Mouse (Mus musculus) neural tube, embryonic 11.5 days (tissue): ENCODE measurements at regions not wholly inside any gene's neighbourhood (a gene's known extent, or its start where the extent isn't known, plus 50 kb on each side); places are given as distances from the start of the nearest gene placed in this dataset.

ENCODE experiments used
- ATAC-seq: fragments of 200-750 bp; cut with Nextera tagmentation; 2 replicates; pipeline ENCODE4 v1.8.0; 2017; ENCODE audit warnings: moderate number of reproducible peaks, mild to moderate bottlenecking, moderate TSS enrichment, moderate library complexity; ENCODE audit not compliant: insufficient read depth, low FRiP score, low TSS enrichment
- DNase-seq: peaks from one replicate; pipeline ENCODE4 v3.0.0-alpha.2; 2015; ENCODE audit warnings: low spot score
- H3K27ac ChIP-seq: fragments of 300-500 bp; sonication (generic); 2 replicates; pipeline ENCODE4 v1.5.1; 2014; ENCODE audit warnings: low read depth, mild to moderate bottlenecking, low read length
- H3K27me3 ChIP-seq: fragments of 300-500 bp; sonication (generic); 2 replicates; pipeline ENCODE4 v1.6.1; 2014; ENCODE audit warnings: mild to moderate bottlenecking, low read length, mixed read lengths; ENCODE audit not compliant: control insufficient read depth, insufficient read depth
- H3K36me3 ChIP-seq: fragments of 300-500 bp; sonication (generic); 2 replicates; pipeline ENCODE4 v1.6.1; 2014; ENCODE audit warnings: mild to moderate bottlenecking, low read length, moderate library complexity, mixed read lengths; ENCODE audit not compliant: control insufficient read depth, insufficient read depth
- H3K4me1 ChIP-seq: fragments of 300-500 bp; sonication (generic); 2 replicates; pipeline ENCODE4 v1.6.1; 2014; ENCODE audit warnings: low read length, mixed read lengths; ENCODE audit not compliant: control insufficient read depth, insufficient read depth
- H3K4me2 ChIP-seq: fragments of 300-500 bp; sonication (generic); 2 replicates; pipeline ENCODE4 v1.6.1; 2014; ENCODE audit warnings: low read depth, mild to moderate bottlenecking, moderate library complexity
- H3K4me3 ChIP-seq: fragments of 300-500 bp; sonication (generic); 2 replicates; pipeline ENCODE4 v1.5.1; 2014; ENCODE audit warnings: low read depth, low read length
- H3K9ac ChIP-seq: fragments of 300-500 bp; sonication (generic); 2 replicates; pipeline ENCODE4 v1.6.1; 2014; ENCODE audit warnings: mild to moderate bottlenecking, low read length
- H3K9me3 ChIP-seq: fragments of 300-500 bp; sonication (generic); 2 replicates; pipeline ENCODE4 v1.6.1; 2016; ENCODE audit warnings: low read length; ENCODE audit not compliant: control insufficient read depth
- WGBS: fragments of 180-500 bp; shearing (Covaris S2); extraction: QIAGEN DNeasy Blood & Tissue Kit; methylation state at CpG from one replicate; pipeline ENCODE4 v1.1.7; 2014; 5-methylcytosine and 5-hydroxymethylcytosine counted together

GRCm38 (mm10) chr3:141140606-141141005, 71.5 kb downstream of the Pdha2 start:
- no peaks in the 10 kb centered on the region for H3K27me3 ChIP-seq
- DNase-seq (no peak), ATAC-seq (peak; percentile 35; the same call in 1 of the 2 replicates)
- no peak overlapping the region for H3K4me2 ChIP-seq
- 58% methylated on average over 3 of the region's 3 CpGs for WGBS
- H3K4me1 ChIP-seq: no peaks in the 10 kb centered on the region
- H3K27ac ChIP-seq: no peak overlapping the region
- no peaks in the 10 kb centered on the region for H3K36me3 ChIP-seq
- no peak overlapping the region for H3K4me3 ChIP-seq
- H3K9me3 ChIP-seq: no peaks in the 10 kb centered on the region
- H3K9ac ChIP-seq: no peak overlapping the region

GRCm38 (mm10) chr3:141112387-141113163, 99.6 kb downstream of the Pdha2 start:
- no peak overlapping the region for H3K9ac ChIP-seq
- H3K4me2 ChIP-seq: no peak overlapping the region
- H3K9me3 ChIP-seq: no peaks in the 10 kb centered on the region
- H3K4me1 ChIP-seq: peaks cover 4% of the 10 kb centered on the region; the same call in 1 of the 2 replicates
- DNase-seq (peak; percentile 82), ATAC-seq (peak; percentile 94)
- 13% methylated on average over 3 of the region's 3 CpGs for WGBS
- no peaks in the 10 kb centered on the region for H3K27me3 ChIP-seq
- H3K27ac ChIP-seq: 0 out of 2 replicates have a peak overlapping the region, but pooled peaks have one; percentile 34
- no peak overlapping the region for H3K4me3 ChIP-seq
- H3K36me3 ChIP-seq: no peaks in the 10 kb centered on the region

- DNase-seq (no peak), ATAC-seq (peak; percentile 70)
- H3K4me1 ChIP-seq: peaks cover 4% of the 10 kb centered on the region; the same call in 1 of the 2 replicates
- 0 out of 2 replicates have a peak overlapping the region, but pooled peaks have one; percentile 34 for H3K27ac ChIP-seq
- no peaks in the 10 kb centered on the region for H3K27me3 ChIP-seq
- no peaks in the 10 kb centered on the region for H3K36me3 ChIP-seq
- no peaks in the 10 kb centered on the region for H3K9me3 ChIP-seq
- H3K4me3 ChIP-seq: no peak overlapping the region
- no peak overlapping the region for H3K9ac ChIP-seq
- 28% methylated on average over 1 of the region's 1 CpGs for WGBS
- H3K4me2 ChIP-seq: no peak overlapping the region
These were observed 100.3 kb downstream of the Pdha2 start for GRCm38 (mm10) chr3:141111705-141112385.
